In the genomic region with DNA sequence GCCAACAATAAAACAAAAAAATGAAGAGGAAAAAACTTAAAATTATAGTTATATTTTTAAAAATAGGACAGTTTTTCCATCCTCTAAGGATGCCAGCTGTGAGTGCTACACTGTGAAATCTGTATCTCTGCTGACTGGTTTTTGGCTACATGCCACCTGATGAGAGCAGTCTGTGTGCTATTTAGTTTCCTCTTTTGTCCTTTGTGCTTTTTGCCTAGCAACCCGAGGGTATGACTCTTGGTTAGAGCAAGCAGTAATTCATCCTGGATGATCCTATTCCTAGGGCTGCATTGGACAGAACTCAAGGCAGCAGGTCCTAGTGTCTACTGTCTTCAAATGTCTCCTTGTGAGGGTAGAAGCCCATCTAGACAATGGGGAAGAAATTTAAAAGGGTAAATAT, we compare ENCODE assay signal across 11 mouse cellular contexts.
A peak's percentile ranks its signal among the peaks of the same experiment; 100 is the strongest.
DNase-seq lines count a peak whose midpoint lies in the region; ATAC-seq lines count a peak whose summit lies in the region.
"Had no signal": no experiment of that assay in that cellular context is flagged by ENCODE, and none has a peak within 500 bp of the region (broad histone marks: within the 10 kb centered on the region; RNA-seq: fewer than 3 reads in every experiment).

No protein-coding gene starts in this region.

- H3K4me2 ChIP-seq in intestine, embryonic 14.5 days (ENCODE audit: low read length) = no peak overlapping the region
- H3K4me2 ChIP-seq in intestine, embryonic 16.5 days (ENCODE audit: low read depth, low read length) = no peak overlapping the region
- H3K4me2 ChIP-seq in forebrain, embryonic 12.5 days = no peak overlapping the region
- H3K4me2 ChIP-seq: embryonic facial prominence, embryonic 13.5 days had no signal

- H3K4me3 ChIP-seq in intestine, embryonic 14.5 days (ENCODE audit: low read depth, low read length) = no peak overlapping the region
- H3K4me3 ChIP-seq in intestine, embryonic 16.5 days (ENCODE audit: low read length) = no peak overlapping the region
- H3K4me3 ChIP-seq in forebrain, embryonic 12.5 days (replicated peaks) = no peak overlapping the region
- H3K4me3 ChIP-seq: embryonic facial prominence, embryonic 13.5 days had no signal

- H3K27me3 ChIP-seq in intestine, embryonic 14.5 days (replicated peaks; ENCODE audit: control insufficient read depth, insufficient read depth, low read length) = no peaks in the 10 kb centered on the region
- no peaks in the 10 kb centered on the region for H3K27me3 ChIP-seq in intestine, embryonic 16.5 days (replicated peaks; ENCODE audit: control insufficient read depth, insufficient read depth, low read length)
- H3K27me3 ChIP-seq in forebrain, embryonic 12.5 days = no peaks in the 10 kb centered on the region
- H3K27me3 ChIP-seq: embryonic facial prominence, embryonic 13.5 days; Patski had no signal

- no peak overlapping the region for H3K27ac ChIP-seq in intestine, embryonic 14.5 days (ENCODE audit: low read depth)
- no peak overlapping the region for H3K27ac ChIP-seq in intestine, embryonic 16.5 days (ENCODE audit: low read length)
- no peak overlapping the region for H3K27ac ChIP-seq in forebrain, embryonic 12.5 days
- H3K27ac ChIP-seq: embryonic facial prominence, embryonic 13.5 days had no signal

- 19% methylated on average over 1 of the region's 1 CpGs for WGBS in intestine, embryonic 14.5 days
- 15% methylated on average over 1 of the region's 1 CpGs for WGBS in intestine, embryonic 16.5 days
- WGBS in forebrain, embryonic 12.5 days = 3% methylated on average over 1 of the region's 1 CpGs

- no peaks in the 10 kb centered on the region for H3K9me3 ChIP-seq in intestine, embryonic 14.5 days (ENCODE audit: control insufficient read depth, low read length)
- no peaks in the 10 kb centered on the region for H3K9me3 ChIP-seq in intestine, embryonic 16.5 days (ENCODE audit: control insufficient read depth, low read length)
- H3K9me3 ChIP-seq in forebrain, embryonic 12.5 days = no peaks in the 10 kb centered on the region
- H3K9me3 ChIP-seq: embryonic facial prominence, embryonic 13.5 days had no signal

- no peak overlapping the region for H3K9ac ChIP-seq in intestine, embryonic 14.5 days (ENCODE audit: low read length)
- H3K9ac ChIP-seq in intestine, embryonic 16.5 days (ENCODE audit: low read depth, low read length) = no peak overlapping the region
- H3K9ac ChIP-seq in forebrain, embryonic 12.5 days = no peak overlapping the region
- H3K9ac ChIP-seq: embryonic facial prominence, embryonic 13.5 days had no signal

- ATAC-seq in intestine, embryonic 14.5 days (replicated peaks; ENCODE audit: low FRiP score, low TSS enrichment, low read depth) = peak; percentile 64; the same call in 1 of the 2 replicates
- no peak for ATAC-seq in intestine, embryonic 16.5 days
- peak; percentile 67; the same call in 1 of the 2 replicates for ATAC-seq in forebrain, embryonic 12.5 days (ENCODE audit: low FRiP score)
- ATAC-seq: Patski had no signal

- no peaks in the 10 kb centered on the region for H3K4me1 ChIP-seq in intestine, embryonic 14.5 days (replicated peaks; ENCODE audit: control insufficient read depth, insufficient read depth, low read length)
- H3K4me1 ChIP-seq in intestine, embryonic 16.5 days (ENCODE audit: control insufficient read depth, insufficient read depth, low read length) = no peaks in the 10 kb centered on the region
- H3K4me1 ChIP-seq in forebrain, embryonic 12.5 days = peaks cover 2% of the 10 kb centered on the region; the same call in 1 of the 2 replicates
- H3K4me1 ChIP-seq: embryonic facial prominence, embryonic 13.5 days had no signal

- intact Hi-C loops in heart, postnatal 36 days (cut with DNase I) = no loop called here

- no peak for DNase-seq in intestine, embryonic 14.5 days (ENCODE audit: low spot score)
- DNase-seq in layer of hippocampus, postnatal 10 days (ENCODE audit: low spot score in 2 of 2) = peak; percentile 36 to 47
- peak; percentile 14 for DNase-seq in retina, postnatal 7 days (ENCODE audit: low read depth, low spot score)
- no peak for DNase-seq in c-Kit-positive CD71-positive TER-119-positive erythroid progenitor cells, embryonic 14.5 days (ENCODE audit: low spot score)
- no peak for DNase-seq in heart, postnatal 36 days
- DNase-seq in thymus, postnatal 14 days = no peak
- DNase-seq: kidney, adult 2 months had no signal

- no peaks in the 10 kb centered on the region for H3K36me3 ChIP-seq in intestine, embryonic 14.5 days (ENCODE audit: control insufficient read depth, insufficient read depth, low read length)
- H3K36me3 ChIP-seq in intestine, embryonic 16.5 days (ENCODE audit: control insufficient read depth, insufficient read depth, low read length) = no peaks in the 10 kb centered on the region
- H3K36me3 ChIP-seq in forebrain, embryonic 12.5 days (replicated peaks) = no peaks in the 10 kb centered on the region
- H3K36me3 ChIP-seq: embryonic facial prominence, embryonic 13.5 days had no signal

Comparison
In these comparisons a context has a peak if more than half of its experiments do, and no peak if none do; other contexts are left out.
1. DNase-seq: peak in layer of hippocampus, postnatal 10 days (2 of 2) and retina, postnatal 7 days (single experiment); none in intestine, embryonic 14.5 days (single experiment), c-Kit-positive CD71-positive TER-119-positive erythroid progenitor cells, embryonic 14.5 days (single experiment), heart, postnatal 36 days (0 of 2) and thymus, postnatal 14 days (single experiment).